Mouse (Mus musculus) cerebellum, adult 9-10 months (tissue): ENCODE measurements around the gene Miga2.

Source experiments
- DNase-seq: peaks from one replicate; pipeline ENCODE4 v3.0.0; 2022

Miga2 gene

DNA sequence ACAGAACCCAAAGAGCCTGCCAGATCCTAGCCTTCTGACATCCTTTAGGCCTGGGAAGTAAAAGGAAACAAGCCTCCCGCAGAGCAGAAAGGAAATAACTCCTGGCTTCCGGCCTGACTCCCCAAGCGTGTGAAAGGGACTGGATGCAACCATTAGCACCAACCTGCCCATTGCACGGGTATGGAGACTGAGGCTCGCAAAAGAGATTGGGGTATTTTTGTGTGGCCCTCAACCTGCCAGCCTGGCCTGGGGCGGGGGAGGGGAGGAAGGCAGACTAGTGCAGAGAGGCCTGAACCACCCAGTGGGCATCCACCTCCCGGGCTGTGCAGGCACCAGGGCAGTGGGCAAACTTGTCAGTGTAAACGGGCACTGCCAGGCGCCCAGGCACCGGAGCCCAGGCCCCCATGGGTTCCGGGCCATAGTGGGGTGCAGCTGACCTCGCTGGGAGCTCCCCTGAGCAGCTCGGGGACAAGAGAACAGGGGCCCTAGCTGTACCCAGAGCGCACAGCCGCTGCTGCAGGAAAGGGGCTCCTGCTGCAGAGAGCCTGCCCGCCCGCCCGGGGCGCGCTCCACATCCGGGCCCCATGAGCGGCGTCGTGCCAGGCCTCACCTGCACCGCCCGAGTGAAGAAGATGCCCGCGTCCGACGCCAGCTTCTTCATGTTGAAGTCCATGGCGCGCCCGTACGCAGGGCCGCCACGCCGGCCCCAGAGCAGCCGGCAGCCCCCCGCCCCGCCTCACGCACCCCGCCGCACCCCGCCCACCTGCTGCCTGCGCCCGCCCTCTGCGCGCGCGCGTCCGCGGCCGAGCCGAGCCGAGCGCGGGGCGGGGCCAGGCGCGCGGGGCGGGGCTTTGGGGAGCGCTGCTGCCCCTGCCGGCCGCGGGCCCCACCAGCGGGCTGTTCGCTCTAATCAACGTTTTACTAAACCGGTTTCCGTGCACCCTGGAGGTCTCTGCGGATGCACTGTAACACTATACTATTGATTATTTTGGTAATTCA, 5.2 kb upstream of the Miga2 start, which contains the start of gene Sh3glb2:
Sh3glb2 (minus strand) TSS at position 805 of the 999 bp plus-strand sequence.
- peak; percentile 95 for DNase-seq

DNA sequence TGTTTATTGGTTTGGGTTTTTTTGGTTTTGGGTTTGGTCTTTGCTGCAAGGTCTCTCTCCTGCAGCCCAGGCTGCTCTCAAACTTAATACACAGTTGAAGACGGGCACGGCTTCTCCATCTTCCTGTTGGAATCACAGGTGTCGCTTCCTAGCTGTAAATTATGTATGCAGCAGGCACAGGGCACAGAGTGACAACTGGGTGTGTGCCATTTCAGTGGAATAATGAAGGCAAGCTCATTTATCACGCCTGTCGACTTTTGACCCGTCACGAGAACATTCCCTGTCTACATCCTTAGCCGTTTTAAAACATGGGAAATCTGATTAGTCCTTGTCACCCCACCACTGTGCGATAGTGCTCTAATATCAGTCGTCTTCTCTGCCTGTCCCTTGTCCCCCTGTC, 3.4 kb upstream of the Miga2 start:
- DNase-seq, result no peak

DNA sequence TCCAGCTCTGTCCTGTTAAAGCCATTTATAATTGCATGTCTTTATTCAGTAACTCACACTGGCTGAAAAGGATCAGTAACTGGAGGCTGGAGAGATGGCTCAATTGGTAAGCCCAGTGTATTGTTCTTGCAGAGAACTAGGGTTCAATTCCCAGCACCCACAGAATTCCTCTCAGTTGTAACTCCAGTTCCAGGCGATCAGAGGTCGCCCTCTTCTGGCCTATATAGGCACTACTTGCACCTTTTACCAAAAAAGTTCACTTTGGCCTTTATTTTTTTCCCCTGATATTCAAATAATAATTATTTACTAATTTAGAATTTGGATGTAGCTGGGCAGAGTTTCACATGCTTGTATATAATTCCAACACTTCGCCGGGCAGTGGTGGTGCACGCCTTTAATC, 1.2 kb upstream of the Miga2 start:
- no peak for DNase-seq

DNA sequence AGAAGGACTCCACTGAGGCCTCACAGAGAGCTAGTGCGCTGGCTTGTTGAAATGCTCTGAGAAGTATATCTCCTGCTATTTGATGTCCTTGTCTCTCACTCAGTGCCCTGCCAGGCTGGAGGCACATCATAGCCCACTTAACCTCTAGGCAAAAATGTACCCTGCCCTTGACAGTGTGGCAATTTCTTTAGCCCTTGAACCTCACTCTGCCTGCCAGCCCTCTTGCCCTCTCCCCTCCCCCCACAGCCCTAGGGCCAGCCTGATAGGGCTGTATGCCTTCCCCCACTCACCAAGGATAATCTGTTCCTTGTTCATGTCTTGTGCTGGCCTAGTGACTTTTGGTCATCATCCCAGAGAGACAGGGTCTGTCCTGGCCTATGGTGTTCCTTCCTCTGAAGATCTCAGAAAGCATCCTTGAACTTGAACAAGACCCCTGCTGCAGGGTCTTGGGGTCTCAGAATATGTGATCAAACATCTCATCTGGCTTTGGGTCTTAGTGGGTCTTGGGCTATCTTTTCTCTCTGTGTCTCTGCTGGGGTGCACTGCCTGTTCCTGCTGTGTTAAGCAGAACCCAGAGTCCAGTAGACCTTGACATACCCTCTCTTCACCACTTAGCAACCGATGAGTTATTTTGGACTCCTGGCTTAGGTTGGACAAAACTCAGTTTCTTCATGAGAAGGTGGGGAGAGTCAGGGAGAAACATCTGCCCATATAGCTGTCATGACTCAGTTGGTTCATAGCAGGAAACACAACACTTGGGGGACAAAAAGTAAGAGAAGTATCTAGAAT, 1.4 kb downstream of the Miga2 start:
- DNase-seq, result no peak

DNA sequence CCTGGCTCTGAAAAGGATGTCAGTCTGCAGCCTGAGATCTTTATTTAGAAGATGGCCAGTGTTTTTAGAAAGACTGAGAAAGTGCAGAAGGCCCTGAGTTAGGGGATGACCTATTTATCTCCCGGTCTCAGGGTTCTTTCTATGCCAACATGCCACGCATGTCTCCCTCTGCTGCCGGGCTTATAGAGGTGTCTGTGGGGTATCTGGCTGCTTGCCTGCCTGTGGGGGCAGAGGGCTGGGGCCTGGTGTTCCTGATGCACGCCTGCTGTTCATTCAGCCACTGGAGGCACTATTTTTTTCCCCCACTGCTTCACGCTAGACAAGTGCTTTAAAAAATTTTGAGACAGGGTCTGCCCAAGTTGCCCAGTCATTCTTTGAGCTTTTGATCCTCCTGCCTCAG, 2.2 kb downstream of the Miga2 start:
- no peak for DNase-seq

DNA sequence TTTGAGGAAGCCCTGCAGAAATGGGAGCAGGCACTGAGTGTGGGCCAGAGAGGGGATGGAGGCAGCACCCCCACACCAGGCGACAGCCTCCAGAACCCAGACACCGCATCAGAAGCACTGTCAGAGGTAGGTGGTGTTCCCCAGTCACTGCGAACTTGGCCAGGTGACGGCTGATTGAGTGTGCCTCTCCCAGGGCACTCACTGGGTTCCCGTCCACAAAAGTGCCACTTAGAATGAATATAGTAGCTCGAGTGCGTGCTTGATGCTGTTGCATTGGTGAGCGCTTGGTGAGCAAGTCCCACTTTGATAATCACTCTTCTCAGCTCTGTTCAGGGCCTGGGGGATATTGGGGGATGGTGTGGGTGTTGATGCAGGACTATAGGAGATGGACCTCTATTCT, 7.5 kb downstream of the Miga2 start:
- no peak for DNase-seq

DNA sequence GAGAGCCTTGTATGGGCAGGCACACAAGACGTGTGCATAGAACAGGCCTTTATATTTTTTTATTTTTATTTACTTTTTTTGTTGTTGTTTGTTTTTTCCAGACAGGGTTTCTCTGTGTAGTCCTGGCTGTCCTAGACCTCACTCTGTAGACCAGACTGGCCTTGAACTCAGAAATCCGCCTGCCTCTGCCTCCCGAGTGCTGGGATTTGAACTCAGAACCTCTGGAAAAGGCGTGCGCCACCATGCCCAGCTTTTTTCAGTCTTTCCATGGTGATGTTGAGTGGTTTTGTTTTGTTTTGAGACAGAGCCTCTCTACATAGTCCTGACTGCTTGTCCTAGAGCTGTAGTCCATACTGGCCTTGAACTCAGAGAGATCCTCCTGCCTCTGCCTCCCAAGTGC, 8.7 kb downstream of the Miga2 start:
- no peak for DNase-seq

DNA sequence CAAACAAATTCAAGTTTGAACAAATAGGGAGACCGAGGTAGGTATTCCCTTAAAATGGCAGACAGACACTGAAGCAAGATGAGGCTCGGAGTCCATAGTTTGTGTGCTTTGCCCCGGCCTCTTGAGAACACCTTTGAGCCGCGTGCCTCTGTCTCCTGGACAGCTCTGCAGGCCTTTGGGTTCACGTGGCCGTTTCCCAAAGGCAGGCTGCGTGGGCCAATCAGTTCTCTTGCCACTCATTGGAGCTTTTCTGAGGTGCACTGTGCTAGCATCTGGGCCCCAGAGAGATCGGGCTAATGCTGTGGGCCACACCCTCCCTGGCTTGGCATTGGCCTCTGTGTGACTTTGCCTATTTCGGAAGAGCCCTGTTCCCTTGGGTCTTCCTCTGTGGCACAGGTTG, 11.9 kb downstream of the Miga2 start:
- DNase-seq, result no peak

DNA sequence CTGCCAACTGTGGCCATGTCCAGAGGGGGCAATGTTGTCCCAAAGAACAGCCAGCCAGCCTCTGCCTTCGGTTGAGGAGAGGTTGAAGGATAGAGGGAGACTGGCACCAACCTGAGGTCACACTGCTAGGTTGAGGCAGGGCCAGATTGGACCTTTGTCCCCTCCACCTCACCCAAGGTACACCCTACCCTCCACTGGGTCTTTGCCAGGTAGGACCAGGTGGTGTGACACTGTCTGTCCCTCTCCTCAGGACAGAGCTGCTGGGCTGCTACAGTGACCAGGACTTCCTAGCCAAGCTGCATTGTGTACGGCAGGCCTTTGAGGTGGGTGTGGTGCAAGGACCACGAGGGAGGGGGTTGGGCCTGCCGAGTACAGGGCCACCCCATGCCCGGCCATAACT, 13.7 kb downstream of the Miga2 start:
- no peak for DNase-seq

DNA sequence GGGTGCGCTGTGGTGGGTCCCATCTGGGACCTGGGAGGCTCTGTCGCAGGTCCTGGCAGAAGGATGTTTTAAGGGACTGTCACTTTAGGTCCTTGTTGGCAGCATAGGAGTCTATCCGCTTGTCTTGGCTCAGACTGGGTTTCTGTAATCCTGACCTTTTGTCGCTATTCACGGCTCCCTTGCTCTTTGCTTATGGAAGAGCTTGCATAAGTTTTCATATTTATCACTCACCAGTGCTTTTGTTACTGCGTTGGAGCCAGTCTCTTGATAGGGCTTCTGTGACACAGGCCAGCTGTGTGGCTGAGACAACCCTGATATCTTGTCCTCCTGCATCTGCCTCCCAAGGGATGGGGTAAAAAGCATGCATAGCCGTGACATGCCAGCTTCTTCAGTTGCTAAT, 15.3 kb downstream of the Miga2 start:
- DNase-seq, result no peak

DNA sequence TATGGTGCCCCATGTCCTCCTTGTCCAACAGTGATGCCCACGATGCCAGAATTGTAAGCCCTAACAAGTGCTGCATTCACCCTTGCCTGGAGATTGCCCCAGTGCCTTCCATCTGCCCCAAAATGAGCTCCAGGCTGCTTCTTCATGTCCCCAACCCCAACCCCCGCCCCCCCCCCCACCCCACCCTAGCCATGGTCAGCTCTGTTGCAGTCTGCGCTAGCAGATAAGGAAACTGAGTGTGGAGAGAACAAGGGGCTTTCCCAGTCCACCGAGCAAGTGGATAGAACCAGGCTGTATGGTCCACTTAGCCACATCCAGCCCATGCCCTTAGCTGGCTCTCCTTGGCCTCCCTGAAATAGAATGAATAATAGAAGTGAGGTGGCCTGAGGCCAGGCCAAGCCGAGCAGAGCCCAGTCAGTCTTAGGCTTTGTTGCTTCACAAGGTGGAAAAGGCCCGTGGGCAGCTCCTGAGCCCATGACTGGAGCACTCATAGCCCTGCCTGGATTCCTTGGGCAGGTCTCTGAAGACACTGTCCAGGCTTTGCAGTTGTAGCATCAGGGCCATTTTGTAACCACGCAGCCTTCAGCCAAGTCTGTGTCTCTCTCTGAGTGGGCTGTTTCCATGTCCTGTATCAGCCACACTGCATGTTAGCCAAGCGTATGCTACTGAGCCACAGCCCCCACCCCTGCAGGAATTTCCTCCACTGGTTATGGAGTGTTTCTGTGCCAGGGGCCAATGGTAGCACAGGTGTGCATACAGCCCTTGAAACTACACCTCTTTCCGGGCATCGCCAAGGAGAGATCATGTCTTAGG, 16.7 kb downstream of the Miga2 start:
- DNase-seq, result no peak

DNA sequence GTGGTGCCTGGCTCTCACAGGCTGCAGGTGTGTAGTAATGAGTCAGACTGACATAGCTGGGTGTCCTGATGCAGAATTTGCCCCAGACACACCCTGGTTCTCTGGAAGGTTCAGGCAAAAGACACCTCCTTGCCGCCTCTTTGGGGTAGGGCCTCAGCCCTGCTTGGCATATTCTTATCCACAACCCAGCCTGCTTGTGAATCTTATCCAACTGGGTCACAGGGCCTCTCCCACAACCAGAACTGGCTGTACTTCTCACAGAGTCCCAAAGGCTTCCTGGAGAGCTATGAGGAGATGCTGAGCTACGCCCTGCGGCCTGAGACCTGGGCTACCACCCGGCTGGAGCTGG, 17.3 kb downstream of the Miga2 start:
- no peak for DNase-seq

DNA sequence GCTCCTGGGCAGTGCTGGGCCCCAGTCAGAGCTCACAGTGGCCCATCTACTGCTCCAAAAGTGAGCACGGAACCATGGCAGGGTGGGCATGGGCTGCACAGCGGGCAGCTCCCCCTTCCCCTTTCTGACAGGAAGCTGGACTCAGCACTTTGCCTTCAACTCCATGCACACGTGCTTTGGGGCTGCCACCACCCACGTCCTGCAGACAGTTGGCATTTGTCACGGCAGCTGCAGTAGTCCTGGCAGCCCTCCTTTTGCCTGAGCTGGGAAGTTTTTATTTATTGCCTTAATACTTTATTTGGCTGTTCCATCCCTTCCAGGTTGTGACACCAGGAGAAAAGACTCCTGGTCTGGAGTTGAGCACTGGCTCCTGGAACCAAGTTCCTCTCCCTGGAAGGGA, 20.8 kb downstream of the Miga2 start:
- no peak for DNase-seq

DNA sequence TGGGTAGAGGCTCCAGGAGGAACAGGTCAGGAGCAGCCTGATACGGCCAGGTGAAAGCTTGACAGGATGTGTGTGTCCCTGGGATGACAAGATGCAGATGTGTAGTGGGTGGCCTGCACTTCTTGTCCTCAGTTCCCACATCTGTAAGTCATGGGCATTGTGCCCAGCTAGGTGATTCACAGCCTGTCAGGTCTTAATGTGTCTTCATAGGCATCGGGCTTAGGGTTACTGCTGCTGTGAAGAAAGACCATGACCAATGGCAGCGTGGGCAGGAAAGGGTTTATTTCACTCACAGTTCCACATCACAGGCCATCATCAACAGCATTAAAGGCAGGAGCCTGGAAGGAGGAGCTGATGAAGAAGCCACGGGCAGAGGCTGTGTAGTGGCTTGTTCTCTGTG, 21.6 kb downstream of the Miga2 start:
- DNase-seq, result no peak

DNA sequence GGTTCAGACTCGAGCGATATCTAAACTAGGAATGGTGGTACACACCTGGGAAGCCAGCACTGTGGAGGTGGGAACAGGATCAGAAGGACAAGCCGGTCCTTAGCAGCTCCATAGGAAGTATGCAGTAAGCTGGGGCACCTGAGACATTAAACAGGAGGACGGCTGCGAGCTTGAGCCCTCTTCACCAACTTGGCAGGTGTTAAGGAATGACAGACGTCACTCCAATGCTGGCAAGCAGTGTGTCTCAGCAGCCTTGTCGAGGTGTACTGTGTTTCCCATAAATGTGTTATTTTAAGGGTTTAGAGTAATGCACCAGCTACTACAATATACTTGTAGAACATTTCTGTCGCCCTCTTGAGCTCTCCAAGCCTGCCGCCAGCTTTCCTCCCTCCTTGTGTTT, 22.9 kb downstream of the Miga2 start:
- DNase-seq, result no peak

DNA sequence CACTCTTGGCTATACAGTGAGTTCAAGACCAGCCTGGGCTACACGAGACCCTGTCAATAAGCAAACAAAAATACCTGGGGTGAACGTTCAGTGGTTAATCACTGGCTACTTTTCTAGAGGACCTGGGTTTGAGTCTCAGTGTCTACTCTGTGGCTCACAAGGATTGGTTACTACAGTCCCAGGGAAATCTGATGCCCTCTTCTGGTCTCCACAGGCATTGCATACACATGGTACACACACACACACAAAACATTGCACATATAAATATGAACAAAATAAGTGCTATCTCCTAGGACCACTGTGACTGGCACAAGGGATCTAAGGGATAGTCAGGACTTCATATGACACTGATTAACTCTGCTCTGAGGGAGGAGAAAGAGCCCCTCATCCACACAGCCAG, 25.0 kb downstream of the Miga2 start:
- peak; percentile 36 for DNase-seq

DNA sequence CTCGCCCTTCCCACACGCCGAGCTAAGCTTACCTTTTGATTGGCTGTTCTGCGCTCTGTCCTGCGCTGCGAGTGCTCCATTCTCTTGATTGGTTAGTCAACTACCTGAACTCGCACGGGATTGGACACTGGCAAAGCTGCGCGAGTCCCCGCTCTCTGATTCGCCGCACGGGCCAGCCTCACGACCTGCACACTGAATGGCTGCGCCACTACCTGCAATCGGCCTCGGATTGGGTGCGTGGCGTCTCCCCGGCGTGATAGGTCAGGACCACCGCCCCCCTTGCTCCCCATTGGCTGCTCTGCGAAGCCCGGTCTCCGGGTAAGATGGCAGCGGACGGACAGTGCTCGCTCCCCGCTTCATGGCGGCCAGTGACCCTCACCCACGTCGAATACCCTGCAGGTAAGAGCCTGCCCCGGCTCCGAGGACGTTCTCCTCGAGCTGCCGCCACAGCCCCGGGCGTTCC, 28.1 kb downstream of the Miga2 start, which contains the start of gene Dolpp1:
Dolpp1 (plus strand) TSS at position 141 of the 463 bp plus-strand sequence.
- peak; percentile 98 for DNase-seq

DNA sequence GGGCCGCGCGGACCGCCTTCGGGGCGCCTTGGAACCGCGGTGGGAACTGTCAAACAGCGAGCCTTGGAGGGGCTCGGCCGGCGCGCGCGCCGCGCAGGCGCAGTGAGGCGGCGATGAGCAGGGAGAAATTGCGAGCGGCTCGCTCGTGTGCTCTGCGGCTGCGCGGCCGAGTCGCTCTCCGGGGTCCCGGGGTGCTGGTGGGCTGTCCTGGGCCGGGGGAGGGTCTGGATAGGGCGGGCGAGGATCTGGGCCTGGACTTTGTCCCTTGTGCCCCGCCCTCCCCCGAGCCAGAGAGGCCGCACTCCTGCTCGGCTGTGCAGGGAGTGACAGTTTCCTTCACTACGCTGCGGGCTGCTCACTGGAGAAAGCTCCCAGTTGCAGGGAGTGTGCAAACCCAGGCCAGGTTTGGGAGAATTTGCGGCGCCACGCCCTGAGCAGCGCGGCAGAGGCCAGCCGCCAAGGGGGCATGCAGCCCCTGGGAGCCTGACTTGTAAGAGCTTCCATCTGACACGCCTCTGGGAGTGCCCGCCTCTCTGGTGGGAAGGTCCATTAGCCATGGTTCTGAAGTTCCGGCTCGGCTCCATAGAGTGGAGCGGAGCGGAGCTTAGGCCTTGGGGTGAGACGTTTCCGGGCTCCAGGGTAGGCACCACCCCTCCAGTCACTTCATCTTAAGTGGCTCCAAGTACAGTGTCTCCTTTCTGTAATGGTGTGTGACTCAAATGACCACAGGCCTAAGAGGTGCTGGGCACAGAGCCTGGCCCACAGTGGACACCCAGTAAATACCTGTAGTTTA, 28.7 kb downstream of the Miga2 start:
- DNase-seq, result peak; percentile 65

DNA sequence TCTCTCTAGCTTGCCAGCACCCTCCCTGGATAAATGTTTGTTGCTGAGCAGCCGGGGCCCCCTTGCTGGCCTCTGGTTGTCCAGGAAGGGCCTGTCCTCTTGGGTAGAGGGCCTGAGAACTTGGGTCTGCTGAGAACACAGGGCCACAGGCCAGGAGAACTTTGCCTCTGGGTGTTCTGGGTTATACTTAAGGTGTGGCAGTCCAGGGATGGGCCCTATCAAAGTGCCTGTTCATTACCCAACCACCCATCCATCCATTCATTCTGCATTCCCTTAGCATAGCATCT, 29.3 kb downstream of the Miga2 start:
- peak; percentile 61 for DNase-seq

DNA sequence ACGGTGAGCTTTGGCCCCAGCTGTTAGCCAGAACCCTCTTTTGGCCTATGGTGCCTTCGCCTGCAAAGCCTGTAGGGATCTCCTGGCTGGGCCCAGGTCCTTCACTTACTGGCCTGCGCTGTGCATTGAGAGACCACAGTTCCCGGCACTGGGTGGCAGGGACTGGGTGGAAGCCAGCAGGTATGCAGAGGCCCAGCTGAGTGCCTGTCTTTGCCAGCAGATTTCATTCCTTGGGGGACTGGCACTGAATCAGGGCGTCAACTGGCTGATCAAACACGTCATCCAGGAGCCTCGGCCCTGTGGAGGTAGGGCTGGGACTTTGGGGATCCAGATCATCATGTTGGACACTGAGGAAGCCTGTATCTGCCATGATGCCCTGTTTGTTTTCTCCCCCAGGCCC, 31.7 kb downstream of the Miga2 start:
- peak; percentile 48 for DNase-seq

DNA sequence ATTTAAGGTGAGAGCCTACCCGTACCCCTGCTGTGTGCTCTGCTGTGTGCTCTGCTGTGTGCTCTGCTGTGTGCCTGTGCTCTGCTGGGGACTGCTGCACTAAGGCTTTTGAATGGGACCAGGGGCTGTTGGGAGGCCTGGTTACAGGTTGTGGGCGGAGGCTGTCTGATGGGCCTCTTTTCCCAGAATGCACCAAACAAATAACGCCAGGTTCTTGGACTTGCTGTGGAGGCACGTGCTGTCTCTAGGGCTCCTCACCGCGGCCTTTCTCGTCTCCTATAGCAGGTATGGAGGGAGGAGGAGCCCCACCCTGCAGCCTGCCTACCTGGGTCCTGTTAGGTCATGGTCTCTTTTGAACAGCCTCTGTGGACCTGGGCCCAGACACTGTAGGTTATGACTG, 32.2 kb downstream of the Miga2 start:
- DNase-seq, result peak; percentile 32

DNA sequence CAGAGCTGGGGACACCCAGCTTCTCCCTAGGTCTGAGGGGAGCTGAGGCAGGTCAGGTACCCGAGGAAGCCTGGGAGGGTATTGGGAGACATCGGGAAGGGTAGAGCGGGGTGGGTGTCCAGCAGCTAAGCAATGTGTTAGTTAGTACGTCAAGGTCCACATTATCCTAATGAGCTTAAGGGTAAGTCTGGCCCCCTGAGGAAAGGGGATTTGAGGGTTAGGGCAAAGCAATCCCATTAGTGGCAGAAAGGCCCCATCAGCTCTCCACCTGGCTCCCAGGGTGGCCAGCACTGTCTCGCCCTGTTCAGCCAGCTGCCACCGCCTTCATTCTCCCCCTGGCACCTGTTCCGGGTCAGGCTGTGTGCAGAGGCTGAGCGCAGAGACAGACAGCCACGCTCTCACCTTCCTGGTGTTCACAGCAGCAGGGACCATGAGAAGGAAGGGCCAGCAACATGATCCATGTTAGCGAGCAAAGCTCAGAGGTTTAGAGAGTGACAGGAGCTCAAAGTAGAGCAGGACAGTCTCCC, 34.0 kb downstream of the Miga2 start:
- peak; percentile 35 for DNase-seq
